Mouse (Mus musculus) hindbrain, embryonic 15.5 days (tissue): ENCODE measurements around the gene Ggnbp2. TPM values are rescaled to one million over a fixed set of nuclear protein-coding genes. Genes with fewer than 3 reads are reported as not detected.

Source experiments
- microRNA-seq: library from miRNA; unstranded; fragments of <30 nt; microRNA quantifications from one replicate; pipeline ENCODE4, GENCODE M21; 2016
- polyA plus RNA-seq: library from polyadenylated mRNA; unstranded; fragments of >200 nt; fragmentation: Nextera tagmentation; extraction: Ambion mirVana; gene quantifications from 2 replicates; pipeline ENCODE4 v1.2.1, GENCODE M21; 2015

The Ggnbp2 gene
- polyA plus RNA-seq, 1 experiment from 2014 or later, result 72.9 TPM

Small RNA genes within 50 kb of the gene (microRNA-seq; reads per million reads assigned to microRNA genes)
- gene Gm23564, result not detected

Other genes with a start within 250 kb of the Ggnbp2 start
- gene Mrm1, start 51.3 kb downstream of the Ggnbp2 start, polyA plus RNA-seq, result 20.0 TPM in 2 replicates
- gene Dhrs11, start 41.8 kb downstream of the Ggnbp2 start, polyA plus RNA-seq, result 8.6 and 10.5 TPM in 2 replicates
- 6.8 and 7.7 TPM in 2 replicates for gene Myo19, start 9.3 kb upstream of the Ggnbp2 start, polyA plus RNA-seq
- gene Pigw, start 9.5 kb upstream of the Ggnbp2 start, polyA plus RNA-seq, result 2.2 and 2.3 TPM in 2 replicates
- gene Znhit3, start 45.5 kb upstream of the Ggnbp2 start, polyA plus RNA-seq, result 67.6 and 67.9 TPM in 2 replicates
- gene Car4, start 87.0 kb upstream of the Ggnbp2 start, polyA plus RNA-seq, result 3.8 and 4.1 TPM in 2 replicates